Mouse (Mus musculus): ENCODE measurements around the gene Gstt2. TPM values are rescaled to one million over a fixed set of nuclear protein-coding genes. Genes with fewer than 3 reads are reported as not detected.

Gene Gstt2
- polyA plus RNA-seq, 1 experiment from 2014 or later, result 6.0 TPM

GRCm38 (mm10) chr10:75790773-75791172 lies 46.5 kb downstream of the Gstt2 start:
- H3K27me3 ChIP-seq (replicated peaks; ENCODE audit: control insufficient read depth, insufficient read depth, low read length), result no peaks in the 10 kb centered on the region
- 29% methylated on average over 7 of the region's 7 CpGs for WGBS
- no peaks in the 10 kb centered on the region for H3K36me3 ChIP-seq (ENCODE audit: control insufficient read depth, insufficient read depth, low read length)
- H3K4me1 ChIP-seq (ENCODE audit: control insufficient read depth, insufficient read depth, low read length), result no peaks in the 10 kb centered on the region; the same call in 1 of the 2 replicates
- H3K9ac ChIP-seq (ENCODE audit: low read length), result no peak overlapping the region
- no peak for DNase-seq (ENCODE audit: low spot score)
- no peaks in the 10 kb centered on the region for H3K9me3 ChIP-seq (replicated peaks; ENCODE audit: control insufficient read depth, low read length)
- no peak for ATAC-seq
- H3K4me3 ChIP-seq (ENCODE audit: low read depth, low read length), result no peak overlapping the region
- H3K4me2 ChIP-seq (ENCODE audit: low read length), result no peak overlapping the region
- H3K27ac ChIP-seq (ENCODE audit: low read depth, low read length), result no peak overlapping the region

GRCm38 (mm10) chr10:75789841-75790240 lies 47.4 kb downstream of the Gstt2 start:
- Histone ChIP-seq H3K4me3 (ENCODE audit: low read depth, low read length) (no peak overlapping the region), H3K4me1 (ENCODE audit: control insufficient read depth, insufficient read depth, low read length) (no peaks in the 10 kb centered on the region; the same call in 1 of the 2 replicates), H3K36me3 (ENCODE audit: control insufficient read depth, insufficient read depth, low read length) (no peaks in the 10 kb centered on the region), H3K27ac (ENCODE audit: low read depth, low read length) (no peak overlapping the region), H3K9me3 (replicated peaks; ENCODE audit: control insufficient read depth, low read length) (no peaks in the 10 kb centered on the region), H3K9ac (ENCODE audit: low read length) (no peak overlapping the region), H3K4me2 (ENCODE audit: low read length) (no peak overlapping the region), H3K27me3 (replicated peaks; ENCODE audit: control insufficient read depth, insufficient read depth, low read length) (no peaks in the 10 kb centered on the region)
- no peak for ATAC-seq
- DNase-seq (ENCODE audit: low spot score), result no peak
- 94% methylated on average over 5 of the region's 5 CpGs for WGBS

DNA sequence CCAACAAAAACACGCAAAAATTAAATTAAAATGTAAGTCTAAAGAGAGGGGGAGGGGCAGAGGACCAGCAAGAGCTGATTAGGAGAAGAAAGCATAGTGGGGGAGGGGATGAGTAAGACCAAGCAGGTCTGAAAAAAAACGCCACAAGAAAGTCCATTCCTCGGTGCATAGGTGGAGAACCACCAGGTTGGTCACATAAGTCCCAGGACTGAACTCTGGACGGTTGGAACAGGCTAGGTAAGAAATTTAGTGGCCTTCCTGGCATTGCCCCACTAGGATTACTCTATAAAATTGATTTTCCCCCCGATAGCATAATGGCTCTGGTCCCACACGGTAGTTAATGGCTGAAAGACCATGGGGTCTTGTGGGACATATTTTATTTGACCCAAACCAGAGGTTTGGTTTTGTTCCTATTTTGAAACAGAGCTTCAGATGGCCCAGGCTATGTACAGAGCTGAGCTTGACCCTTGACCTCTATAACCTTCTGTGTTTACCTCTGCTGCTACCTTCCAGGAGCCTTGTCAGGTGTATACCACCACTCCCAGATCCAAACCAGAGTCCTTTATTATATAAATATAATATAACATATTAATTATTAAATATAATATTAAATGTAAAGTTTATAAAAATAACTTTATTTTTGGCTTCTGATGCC lies 48.0 kb downstream of the Gstt2 start:
- no peaks in the 10 kb centered on the region for H3K4me1 ChIP-seq (ENCODE audit: control insufficient read depth, insufficient read depth, low read length)
- no peak overlapping the region for H3K9ac ChIP-seq (ENCODE audit: low read length)
- H3K27me3 ChIP-seq (replicated peaks; ENCODE audit: control insufficient read depth, insufficient read depth, low read length), result no peaks in the 10 kb centered on the region
- H3K9me3 ChIP-seq (replicated peaks; ENCODE audit: control insufficient read depth, low read length), result no peaks in the 10 kb centered on the region
- 79% methylated on average over 6 of the region's 6 CpGs for WGBS
- DNase-seq (ENCODE audit: low spot score), result no peak
- H3K36me3 ChIP-seq (ENCODE audit: control insufficient read depth, insufficient read depth, low read length), result no peaks in the 10 kb centered on the region
- ATAC-seq, result no peak
- H3K27ac ChIP-seq (ENCODE audit: low read depth, low read length), result no peak overlapping the region
- no peak overlapping the region for H3K4me3 ChIP-seq (ENCODE audit: low read depth, low read length)
- H3K4me2 ChIP-seq (ENCODE audit: low read length), result no peak overlapping the region

GRCm38 (mm10) chr10:75788277-75788676 lies 48.9 kb downstream of the Gstt2 start:
- Histone ChIP-seq H3K27me3 (replicated peaks; ENCODE audit: control insufficient read depth, insufficient read depth, low read length) (no peaks in the 10 kb centered on the region), H3K4me3 (ENCODE audit: low read depth, low read length) (no peak overlapping the region), H3K4me1 (ENCODE audit: control insufficient read depth, insufficient read depth, low read length) (no peaks in the 10 kb centered on the region), H3K9ac (ENCODE audit: low read length) (no peak overlapping the region), H3K4me2 (ENCODE audit: low read length) (no peak overlapping the region), H3K9me3 (replicated peaks; ENCODE audit: control insufficient read depth, low read length) (no peaks in the 10 kb centered on the region), H3K27ac (ENCODE audit: low read depth, low read length) (no peak overlapping the region), H3K36me3 (ENCODE audit: control insufficient read depth, insufficient read depth, low read length) (no peaks in the 10 kb centered on the region)
- DNase-seq (ENCODE audit: low spot score) (no peak), ATAC-seq (no peak)
- WGBS, result 94% methylated on average over 8 of the region's 8 CpGs

DNA sequence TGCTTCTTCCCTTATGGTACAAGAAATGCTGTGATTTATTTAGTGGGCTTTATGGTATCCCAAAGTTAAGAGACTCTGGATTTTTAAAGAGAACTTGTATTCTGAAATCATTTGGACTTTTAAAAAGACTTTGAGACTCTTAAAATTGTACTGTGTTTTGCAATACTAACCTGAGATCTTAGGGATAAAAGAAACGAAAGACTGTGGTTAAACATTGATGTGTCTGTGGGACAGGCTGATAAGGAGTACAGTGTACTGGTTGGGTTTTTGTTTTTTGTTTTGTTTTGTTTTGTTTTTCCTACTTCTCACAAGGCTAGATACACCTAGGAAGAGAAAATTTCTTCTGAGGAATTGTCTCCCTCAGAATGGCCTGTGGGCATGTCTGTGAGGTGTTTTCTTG lies 51.8 kb downstream of the Gstt2 start:
- Histone ChIP-seq H3K9ac (ENCODE audit: low read length) (no peak overlapping the region), H3K4me3 (ENCODE audit: low read depth, low read length) (no peak overlapping the region), H3K27me3 (replicated peaks; ENCODE audit: control insufficient read depth, insufficient read depth, low read length) (0 out of 2 replicates have a peak, but pooled peaks cover 5% of the 10 kb centered on the region), H3K27ac (ENCODE audit: low read depth, low read length) (no peak overlapping the region), H3K36me3 (ENCODE audit: control insufficient read depth, insufficient read depth, low read length) (no peaks in the 10 kb centered on the region), H3K4me1 (ENCODE audit: control insufficient read depth, insufficient read depth, low read length) (peaks cover 9% of the 10 kb centered on the region; the same call in 1 of the 2 replicates), H3K4me2 (ENCODE audit: low read length) (no peak overlapping the region), H3K9me3 (replicated peaks; ENCODE audit: control insufficient read depth, low read length) (no peaks in the 10 kb centered on the region)
- ATAC-seq (no peak), DNase-seq (ENCODE audit: low spot score) (no peak)
- WGBS, result 66% methylated on average over 1 of the region's 1 CpGs

Other genes with a start within 250 kb of the Gstt2 start
- 1.8 and 2.1 TPM in 2 replicates for gene Ggt5, start 248.1 kb downstream of the Gstt2 start, polyA plus RNA-seq (2014; fragmentation: Nextera tagmentation; extraction: Ambion mirVana)
- 1.3 TPM in 2 replicates for gene Susd2, start 193.4 kb downstream of the Gstt2 start, polyA plus RNA-seq (2014; fragmentation: Nextera tagmentation; extraction: Ambion mirVana)
- gene Cabin1, start 73.1 kb downstream of the Gstt2 start, polyA plus RNA-seq (2014; fragmentation: Nextera tagmentation; extraction: Ambion mirVana), result 32.0 and 40.5 TPM in 2 replicates
- 65.1 and 79.7 TPM in 2 replicates for gene Ddt, start 64.0 kb downstream of the Gstt2 start, polyA plus RNA-seq (2014; fragmentation: Nextera tagmentation; extraction: Ambion mirVana)
- gene Gm20441, start 56.5 kb downstream of the Gstt2 start, polyA plus RNA-seq (2014; fragmentation: Nextera tagmentation; extraction: Ambion mirVana), result 0.34 TPM in 1 of 2 replicates, not detected in the other
- 0.67 and 1.2 TPM in 2 replicates for gene Gstt3, start 56.0 kb downstream of the Gstt2 start, polyA plus RNA-seq (2014; fragmentation: Nextera tagmentation; extraction: Ambion mirVana)
- 11.5 and 13.0 TPM in 2 replicates for gene Gstt1, start 38.8 kb downstream of the Gstt2 start, polyA plus RNA-seq (2014; fragmentation: Nextera tagmentation; extraction: Ambion mirVana)
- not detected in 2 replicates for gene Gstt4, start 14.9 kb downstream of the Gstt2 start, polyA plus RNA-seq (2014; fragmentation: Nextera tagmentation; extraction: Ambion mirVana)
- 1,715 and 2,306 TPM in 2 replicates for gene Mif, start 22.8 kb upstream of the Gstt2 start, polyA plus RNA-seq (2014; fragmentation: Nextera tagmentation; extraction: Ambion mirVana)
- 1.6 and 1.7 TPM in 2 replicates for gene Derl3, start 56.0 kb upstream of the Gstt2 start, polyA plus RNA-seq (2014; fragmentation: Nextera tagmentation; extraction: Ambion mirVana)
- 253 and 292 TPM in 2 replicates for gene Smarcb1, start 84.2 kb upstream of the Gstt2 start, polyA plus RNA-seq (2014; fragmentation: Nextera tagmentation; extraction: Ambion mirVana)
- gene Chchd10, start 95.7 kb upstream of the Gstt2 start, polyA plus RNA-seq (2014; fragmentation: Nextera tagmentation; extraction: Ambion mirVana), result 32.7 TPM in 2 replicates
- 19.4 and 25.1 TPM in 2 replicates for gene Mmp11, start 99.1 kb upstream of the Gstt2 start, polyA plus RNA-seq (2014; fragmentation: Nextera tagmentation; extraction: Ambion mirVana)
- gene Gm867, start 103.2 kb upstream of the Gstt2 start, polyA plus RNA-seq (2014; fragmentation: Nextera tagmentation; extraction: Ambion mirVana), result not detected in 2 replicates
- 0.63 TPM in 1 of 2 replicates, not detected in the other for gene Vpreb3, start 105.6 kb upstream of the Gstt2 start, polyA plus RNA-seq (2014; fragmentation: Nextera tagmentation; extraction: Ambion mirVana)
- not detected in 2 replicates for gene Gm5134, start 117.1 kb upstream of the Gstt2 start, polyA plus RNA-seq (2014; fragmentation: Nextera tagmentation; extraction: Ambion mirVana)
- 11.7 and 12.2 TPM in 2 replicates for gene Zfp280b, start 195.2 kb upstream of the Gstt2 start, polyA plus RNA-seq (2014; fragmentation: Nextera tagmentation; extraction: Ambion mirVana)

All from forebrain, embryonic 14.5 days (tissue).